Mouse (Mus musculus) MEL (cell line): ENCODE measurements around the gene Poc1a. TPM values are rescaled to one million over a fixed set of nuclear protein-coding genes. Genes with fewer than 3 reads are reported as not detected.

Experiments
- DNase-seq: peaks from one replicate; pipeline ENCODE4 v3.0.0; 2011; ENCODE audit warnings: low read depth, low spot score
- H3K27ac ChIP-seq: 2 replicates; pipeline ENCODE4 v1.5.1; 2012; ENCODE audit warnings: low read depth, mild to moderate bottlenecking, control low read depth, low read length, moderate library complexity; ENCODE audit not compliant: control insufficient read depth
- H3K27me3 ChIP-seq, 2 experiments: fragments of 150-350 bp in 1 of 2; sonication (generic) in 1 of 2; 2 replicates each; pipeline ENCODE4 v1.6.1; 2012; ENCODE audit warnings: low read length in 2 of 2, mild to moderate bottlenecking in 2 of 2, improper control_type of control experiment in 1 of 2, moderate library complexity in 1 of 2; ENCODE audit not compliant: insufficient read depth in 2 of 2, control insufficient read depth in 1 of 2
- H3K36me3 ChIP-seq, 2 experiments: 2 replicates each; pipeline ENCODE4 v1.6.1; 2012 to 2014; ENCODE audit warnings: low read length in 2 of 2, improper control_type of control experiment in 1 of 2, inconsistent platforms in 1 of 2, mild to moderate bottlenecking in 1 of 2; ENCODE audit not compliant: insufficient read depth in 2 of 2, control insufficient read depth in 1 of 2
- H3K4me1 ChIP-seq, 2 experiments: fragments of 150-350 bp in 1 of 2; sonication (generic) in 1 of 2; 2 replicates each; pipeline ENCODE4 v1.6.1; 2012; ENCODE audit warnings: low read length in 2 of 2, improper control_type of control experiment in 1 of 2, mild to moderate bottlenecking in 1 of 2; ENCODE audit not compliant: insufficient read depth in 2 of 2, control insufficient read depth in 1 of 2
- H3K4me3 ChIP-seq, 2 experiments: fragments of 150-350 bp in 1 of 2; sonication (generic) in 1 of 2; 2 replicates each; pipeline ENCODE4 v1.5.1; 2012; ENCODE audit warnings: low read depth in 2 of 2, low read length in 2 of 2, mild to moderate bottlenecking in 2 of 2, moderate library complexity in 2 of 2, control low read depth in 1 of 2, improper control_type of control experiment in 1 of 2; ENCODE audit not compliant: control insufficient read depth in 1 of 2, insufficient read depth in 1 of 2
- H3K79me2 ChIP-seq: 2 replicates; pipeline ENCODE4 v1.6.1; 2012; ENCODE audit warnings: mild to moderate bottlenecking, low read length, moderate library complexity; ENCODE audit not compliant: control insufficient read depth, poor library complexity, insufficient read depth
- H3K9ac ChIP-seq: 2 replicates; pipeline ENCODE4 v1.6.1; 2012; ENCODE audit warnings: low read depth, mild to moderate bottlenecking, control low read depth, low read length, moderate library complexity; ENCODE audit not compliant: control insufficient read depth, poor library complexity, severe bottlenecking
- H3K9me3 ChIP-seq: fragments of 150-350 bp; sonication (generic); replicated peaks from 2 replicates; pipeline ENCODE4 v1.6.1; 2012; ENCODE audit warnings: mild to moderate bottlenecking, low read length, improper control_type of control experiment, moderate library complexity; ENCODE audit not compliant: insufficient read depth
- CHD2 ChIP-seq: IDR thresholded peaks from 2 replicates; pipeline ENCODE4 v1.6.1; 2011; ENCODE audit warnings: low read length, improper control_type of control experiment
- CTCF ChIP-seq, 3 experiments: IDR thresholded peaks in 2 of 3; conservative IDR thresholded peaks in 1 of 3; 2 replicates each; pipeline ENCODE4 v1.5.1; 2011 to 2012; ENCODE audit warnings: low read length in 3 of 3, low read depth in 2 of 3, mild to moderate bottlenecking in 2 of 3, improper control_type of control experiment in 1 of 3, inconsistent platforms in 1 of 3, mixed read lengths in 1 of 3, moderate library complexity in 1 of 3; ENCODE audit not compliant: control insufficient read depth in 1 of 3, insufficient read depth in 1 of 3, poor library complexity in 1 of 3, severe bottlenecking in 1 of 3
- EP300 ChIP-seq, 2 experiments: IDR thresholded peaks; 2 replicates each; pipeline ENCODE4 v1.6.1; 2011; ENCODE audit warnings: improper control_type of control experiment in 2 of 2, low read length in 2 of 2, low read depth in 1 of 2, mild to moderate bottlenecking in 1 of 2
- GATA1 ChIP-seq: IDR thresholded peaks from 2 replicates; pipeline ENCODE4 v1.6.1; 2011; ENCODE audit warnings: low read depth, low read length, improper control_type of control experiment
- JUND ChIP-seq: IDR thresholded peaks from 2 replicates; pipeline ENCODE4 v1.6.1; 2011; ENCODE audit warnings: low read depth, mild to moderate bottlenecking, improper control_type of control experiment, low read length
- KAT2A ChIP-seq: conservative IDR thresholded peaks from 2 replicates; pipeline ENCODE4 v1.6.1; 2012; ENCODE audit warnings: low read depth, low read length, improper control_type of control experiment, inconsistent platforms
- MAX ChIP-seq: IDR thresholded peaks from 2 replicates; pipeline ENCODE4 v1.6.1; 2011; ENCODE audit warnings: low read length, improper control_type of control experiment
- MAZ ChIP-seq: IDR thresholded peaks from 2 replicates; pipeline ENCODE4 v1.6.1; 2012; ENCODE audit warnings: low read depth, mild to moderate bottlenecking, inconsistent platforms, low read length, improper control_type of control experiment
- MEF2A ChIP-seq: IDR thresholded peaks from 2 replicates; pipeline ENCODE4 v1.6.1; 2014; ENCODE audit warnings: low read depth, mild to moderate bottlenecking, inconsistent platforms, low read length, improper control_type of control experiment; ENCODE audit not compliant: poor library complexity, insufficient replicate concordance, severe bottlenecking; ENCODE audit errors: extremely low read depth
- SIN3A ChIP-seq: IDR thresholded peaks from 2 replicates; pipeline ENCODE4 v1.6.1; 2012; ENCODE audit warnings: low read length, improper control_type of control experiment, inconsistent platforms
- TBP ChIP-seq: IDR thresholded peaks from 2 replicates; pipeline ENCODE4 v1.8.0; 2011; ENCODE audit warnings: low read depth, low read length, improper control_type of control experiment
- TCF12 ChIP-seq: IDR thresholded peaks from 2 replicates; pipeline ENCODE4 v1.6.1; 2014; ENCODE audit warnings: low read depth, mild to moderate bottlenecking, inconsistent platforms, low read length, improper control_type of control experiment, moderate library complexity
- UBTF ChIP-seq: IDR thresholded peaks from 2 replicates; pipeline ENCODE4 v1.6.1; 2012; ENCODE audit warnings: low read depth, mild to moderate bottlenecking, inconsistent platforms, low read length, improper control_type of control experiment, moderate library complexity, borderline replicate concordance; ENCODE audit not compliant: insufficient read depth
- USF1 ChIP-seq: IDR thresholded peaks from 2 replicates; pipeline ENCODE4 v1.6.1; 2014; ENCODE audit warnings: low read depth, mild to moderate bottlenecking, inconsistent platforms, low read length, improper control_type of control experiment, moderate library complexity
- USF2 ChIP-seq, 2 experiments: IDR thresholded peaks; 2 replicates each; pipeline ENCODE4 v1.6.1; 2011 to 2012; ENCODE audit warnings: improper control_type of control experiment in 2 of 2, low read length in 2 of 2, borderline replicate concordance in 1 of 2, inconsistent platforms in 1 of 2, low read depth in 1 of 2, mild to moderate bottlenecking in 1 of 2; ENCODE audit not compliant: insufficient read depth in 1 of 2
- ZNF384 ChIP-seq: IDR thresholded peaks from 2 replicates; pipeline ENCODE4 v1.6.1; 2012; ENCODE audit warnings: low read depth, mild to moderate bottlenecking, inconsistent platforms, low read length, improper control_type of control experiment
- polyA plus RNA-seq, 2 experiments: library from polyadenylated mRNA; stranded (reverse) in 1 of 2; unstranded in 1 of 2; fragments of >175 nt in 1 of 2; fragments of >200 nt in 1 of 2; gene quantifications; 2 replicates each; pipeline versions ENCODE4 v1.2.1 to v1.2.4; 2012; ENCODE audit warnings: low replicate concordance in 2 of 2, low read depth in 1 of 2; ENCODE audit not compliant: insufficient read length in 2 of 2, insufficient read depth in 1 of 2, missing spikeins in 1 of 2
- total RNA-seq: library from RNA; depleted of rRNA; stranded (reverse); fragments of 300-350 nt; gene quantifications from 2 replicates; pipeline ENCODE4 v1.2.3, GENCODE M21; 2012

Gene Poc1a
- total and polyA plus RNA-seq, 3 experiments = 33.8 to 41.3 TPM; not detected in 1

DNA sequence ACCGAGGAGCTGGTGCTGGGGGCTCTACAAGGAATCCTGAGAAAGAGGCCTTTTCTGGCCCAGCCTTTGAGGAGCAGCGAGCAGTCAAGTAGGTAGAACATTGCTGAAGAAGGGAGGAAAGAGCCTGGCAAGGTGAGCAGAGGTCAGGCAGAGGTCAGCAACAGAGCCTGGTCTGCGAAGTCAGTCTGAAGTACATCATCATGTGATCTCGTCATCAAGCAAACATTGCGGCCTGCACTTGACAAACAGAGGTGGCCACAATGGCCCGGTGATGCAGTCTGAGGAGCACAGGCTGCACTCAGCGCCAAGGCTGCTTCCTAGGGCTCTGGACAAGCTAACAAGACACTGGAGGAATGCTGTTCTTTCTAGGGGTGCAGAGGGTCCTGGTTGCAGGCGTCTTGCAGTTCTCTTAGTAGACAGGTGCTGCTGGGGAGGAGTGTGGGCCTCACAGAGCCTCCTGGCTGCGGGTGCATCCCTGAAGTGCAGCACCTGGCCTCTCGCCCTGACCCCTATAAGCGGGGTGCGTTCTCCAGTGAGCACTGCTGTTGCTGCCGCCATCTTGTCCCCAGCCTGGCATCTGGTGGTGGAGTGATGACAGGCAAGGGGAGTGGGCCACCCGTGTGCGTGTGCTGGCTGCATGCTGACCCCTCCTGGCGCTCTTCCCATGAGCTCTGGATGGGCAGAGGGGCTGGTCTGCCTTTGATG is 21.7 kb downstream of the Poc1a start:
- TF ChIP-seq USF1 (no peak), SIN3A (no peak), MAZ (no peak), ZNF384 (no peak), MAX (no peak), USF2 (IDR thresholded peaks at IDR 0.05; ENCODE audit: borderline replicate concordance in 1 of 2, insufficient read depth in 1 of 2, low read depth in 1 of 2, low read length in 2 of 2) (no peak)
- no peak overlapping the region for H3K9ac ChIP-seq
- no peak for DNase-seq
- no peaks in the 10 kb centered on the region; a peak in 1 of 4 replicates for H3K36me3 ChIP-seq
- no peaks in the 10 kb centered on the region for H3K27me3 ChIP-seq
- H3K27ac ChIP-seq = no peak overlapping the region
- H3K4me3 ChIP-seq = no peak overlapping the region
- H3K4me1 ChIP-seq = no peaks in the 10 kb centered on the region
- H3K79me2 ChIP-seq = no peaks in the 10 kb centered on the region
- H3K9me3 ChIP-seq = no peaks in the 10 kb centered on the region

DNA sequence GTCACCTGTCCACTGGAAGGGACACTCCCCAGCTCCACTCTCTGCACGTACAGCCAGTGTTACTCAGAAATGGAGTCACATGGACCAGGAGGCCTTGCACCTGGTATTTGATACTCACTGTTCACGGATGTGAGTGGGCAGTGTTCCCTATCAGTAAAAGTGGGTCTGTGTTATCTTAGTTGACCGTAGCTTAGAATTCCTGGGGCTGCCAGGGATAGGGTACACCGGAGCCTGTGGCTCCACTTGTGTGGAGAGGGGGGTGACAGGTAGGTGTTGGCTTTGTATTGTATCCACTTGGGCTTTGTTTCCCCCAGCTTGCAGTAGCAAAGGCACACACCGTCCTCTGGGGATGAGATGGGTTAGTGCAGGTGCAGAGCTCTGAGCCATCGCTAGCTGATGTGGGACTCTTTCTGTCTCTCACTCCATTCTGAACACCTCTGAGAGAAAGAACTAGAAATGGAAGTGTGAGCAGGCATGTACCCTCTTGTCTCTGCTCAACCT is 22.6 kb downstream of the Poc1a start:
- Histone ChIP-seq H3K9ac (no peak overlapping the region), H3K79me2 (no peaks in the 10 kb centered on the region), H3K4me3 (no peak overlapping the region), H3K9me3 (no peaks in the 10 kb centered on the region), H3K27ac (no peak overlapping the region), H3K4me1 (no peaks in the 10 kb centered on the region), H3K27me3 (no peaks in the 10 kb centered on the region), H3K36me3 (no peaks in the 10 kb centered on the region; a peak in 1 of 4 replicates)
- no peak for DNase-seq
- TF ChIP-seq TCF12 (no peak), USF1 (no peak), CHD2 (no peak), MAX (no peak), GATA1 (no peak), USF2 (IDR thresholded peaks at IDR 0.05; ENCODE audit: borderline replicate concordance in 1 of 2, insufficient read depth in 1 of 2, low read depth in 1 of 2, low read length in 2 of 2) (no peak), SIN3A (no peak), TBP (no peak), KAT2A (no peak)

DNA sequence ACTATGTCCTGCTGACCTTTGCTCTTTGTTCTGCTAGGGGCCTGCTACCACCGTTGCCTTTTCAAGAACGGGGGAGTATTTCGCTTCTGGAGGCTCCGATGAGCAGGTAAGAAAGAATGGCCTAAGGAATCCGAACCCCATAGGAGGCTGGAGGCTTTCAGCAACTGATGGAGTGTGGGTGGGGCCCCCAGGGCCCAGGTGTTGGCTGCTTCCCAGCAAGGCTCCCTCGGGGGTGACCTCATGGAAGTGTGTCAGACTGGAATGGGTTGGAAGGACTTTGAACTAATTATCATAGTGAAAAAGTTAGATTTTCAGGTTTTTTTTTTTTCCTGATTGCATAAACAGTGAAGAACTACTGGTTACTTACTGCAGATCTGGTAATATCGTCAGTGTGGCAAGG is 24.4 kb downstream of the Poc1a start:
- H3K79me2 ChIP-seq = no peaks in the 10 kb centered on the region
- no peak for DNase-seq

More for the DNA sequence above, 24.4 kb downstream of the Poc1a start:
- no peaks in the 10 kb centered on the region; a peak in 1 of 4 replicates for H3K36me3 ChIP-seq
- H3K4me3 ChIP-seq = no peak overlapping the region
- no peaks in the 10 kb centered on the region for H3K4me1 ChIP-seq
- H3K9ac ChIP-seq = no peak overlapping the region
- no peaks in the 10 kb centered on the region for H3K27me3 ChIP-seq
- H3K27ac ChIP-seq = no peak overlapping the region
- no peaks in the 10 kb centered on the region for H3K9me3 ChIP-seq
- TF ChIP-seq KAT2A (no peak), JUND (no peak), EP300 (IDR thresholded peaks at IDR 0.05; ENCODE audit: low read depth in 1 of 2, low read length in 2 of 2) (no peak), CTCF (IDR thresholded peaks at IDR 0.05 in 2 of 3, conservative IDR thresholded peaks at IDR 0.05 in 1 of 3; ENCODE audit: control insufficient read depth in 1 of 3, insufficient read depth in 1 of 3, low read depth in 2 of 3, low read length in 3 of 3, poor library complexity in 1 of 3, severe bottlenecking in 1 of 3) (no peak), GATA1 (no peak), UBTF (no peak), MEF2A (no peak)
- TF ChIP-seq, all 39 proteins: peak for 0
